21 mouse cellular contexts compared by ENCODE assay signal in the genomic region with DNA sequence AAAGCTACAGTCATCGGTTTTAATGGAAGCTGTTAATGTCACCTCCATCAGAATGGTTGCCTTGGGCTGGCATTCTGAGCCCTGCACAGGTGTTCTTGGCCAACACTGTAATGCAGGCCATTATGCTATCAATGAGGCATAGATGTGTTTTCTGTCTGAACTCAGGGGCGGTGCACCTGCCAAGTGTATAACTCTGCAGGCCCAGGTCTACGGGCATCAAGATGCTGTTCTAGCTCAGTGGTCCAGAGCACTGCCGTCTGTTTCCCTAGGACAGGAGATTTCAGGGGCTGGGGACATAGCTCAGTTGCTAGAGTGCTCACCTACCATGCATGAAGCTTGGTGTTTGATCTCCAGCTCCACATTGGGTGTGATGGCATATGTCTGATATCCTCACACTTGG.
DNase-seq lines count a peak whose midpoint lies in the region; ATAC-seq and TF ChIP-seq lines count a peak whose summit lies in the region.
"Had no signal": no experiment of that assay in that cellular context is flagged by ENCODE, and none has a peak within 500 bp of the region (broad histone marks: within the 10 kb centered on the region; RNA-seq: fewer than 3 reads in every experiment).

No protein-coding gene starts in this region.

- WGBS in kidney, embryonic 15.5 days, result 58% methylated on average over 4 of the region's 4 CpGs
- WGBS in spleen, adult 2 months, result 58% methylated on average over 4 of the region's 4 CpGs

- no peak overlapping the region for H3K4me3 ChIP-seq in kidney, embryonic 15.5 days (replicated peaks)
- H3K4me3 ChIP-seq in spleen, adult 2 months (ENCODE audit: extremely low read depth, insufficient read depth, insufficient read length), result no peak overlapping the region
- H3K4me3 ChIP-seq: embryonic facial prominence, embryonic 10.5 days; embryonic facial prominence, embryonic 12.5 days; forebrain, embryonic 13.5 days; forebrain, embryonic 15.5 days had no signal

- no peak for DNase-seq in kidney, adult 9 months
- no peak for DNase-seq in spleen, adult 2 months (ENCODE audit: low read depth in 1 of 2, low spot score in 2 of 2)
- no peak for DNase-seq in spleen, postnatal 36 days (ENCODE audit: low spot score in 2 of 2)
- peak; percentile 15 for DNase-seq in splenic B cell, adult 2 months (ENCODE audit: low read depth, low spot score)
- DNase-seq in layer of hippocampus, adult 8-10 months (ENCODE audit: low spot score in 2 of 2), result no peak
- DNase-seq: adrenal gland, adult 8-10 months; adrenal gland, postnatal 14 days; adrenal gland, postnatal 36 days; cerebellum, adult 11-12 months; cerebellum, adult 2 months; cerebellum, adult 9-10 months; cerebellum, postnatal 10 days; cerebellum, postnatal 25 days had no signal

- no peak overlapping the region for H3K4me2 ChIP-seq in kidney, embryonic 15.5 days
- H3K4me2 ChIP-seq: embryonic facial prominence, embryonic 12.5 days; forebrain, embryonic 13.5 days; forebrain, embryonic 15.5 days had no signal

- ATAC-seq in kidney, embryonic 15.5 days (replicated peaks; ENCODE audit: low FRiP score), result peak; percentile 53
- ATAC-seq: activated CD4-positive, CD25-positive, alpha-beta regulatory T cell, adult 4 months; forebrain, embryonic 13.5 days; forebrain, embryonic 15.5 days; Patski had no signal

- no peaks in the 10 kb centered on the region for H3K9me3 ChIP-seq in kidney, embryonic 15.5 days (replicated peaks)
- H3K9me3 ChIP-seq: embryonic facial prominence, embryonic 10.5 days; embryonic facial prominence, embryonic 12.5 days; forebrain, embryonic 13.5 days; forebrain, embryonic 15.5 days had no signal

- no peak for TF ChIP-seq POLR2A in spleen, adult 2 months (IDR thresholded peaks at IDR 0.05; ENCODE audit: low read depth, low read length)

- TF ChIP-seq CTCF in spleen, adult 2 months (IDR thresholded peaks at IDR 0.05; ENCODE audit: extremely low read depth, insufficient read depth, insufficient read length, insufficient replicate concordance), result no peak

- no peaks in the 10 kb centered on the region for H3K27me3 ChIP-seq in kidney, embryonic 15.5 days
- no peaks in the 10 kb centered on the region for H3K27me3 ChIP-seq in spleen, adult 2 months (ENCODE audit: control insufficient read depth, insufficient read depth, low read length)
- no peaks in the 10 kb centered on the region for H3K27me3 ChIP-seq in splenic B cell, adult 2 months (ENCODE audit: control insufficient read depth, insufficient read depth, low read length, poor library complexity, severe bottlenecking)
- H3K27me3 ChIP-seq: embryonic facial prominence, embryonic 12.5 days; forebrain, embryonic 13.5 days; forebrain, embryonic 15.5 days; Patski had no signal

- H3K27ac ChIP-seq in kidney, embryonic 15.5 days, result no peak overlapping the region
- peak overlapping the region; percentile 46 for H3K27ac ChIP-seq in spleen, adult 2 months (ENCODE audit: insufficient read depth, low read length)
- H3K27ac ChIP-seq: embryonic facial prominence, embryonic 10.5 days; embryonic facial prominence, embryonic 12.5 days; forebrain, embryonic 13.5 days; forebrain, embryonic 15.5 days had no signal

- peaks cover 30% of the 10 kb centered on the region for H3K4me1 ChIP-seq in kidney, embryonic 15.5 days
- peaks cover 29% of the 10 kb centered on the region; the same call in 1 of the 2 replicates for H3K4me1 ChIP-seq in spleen, adult 2 months (ENCODE audit: control insufficient read depth, insufficient read depth, insufficient read length)
- H3K4me1 ChIP-seq: forebrain, embryonic 13.5 days; forebrain, embryonic 15.5 days had no signal

- H3K9ac ChIP-seq in kidney, embryonic 15.5 days, result no peak overlapping the region
- H3K9ac ChIP-seq: embryonic facial prominence, embryonic 12.5 days; forebrain, embryonic 13.5 days; forebrain, embryonic 15.5 days had no signal

- H3K36me3 ChIP-seq in kidney, embryonic 15.5 days, result no peaks in the 10 kb centered on the region
- H3K36me3 ChIP-seq in spleen, adult 2 months (ENCODE audit: control insufficient read depth, insufficient read depth, low read length), result no peaks in the 10 kb centered on the region
- H3K36me3 ChIP-seq in splenic B cell, adult 2 months (ENCODE audit: control insufficient read depth, insufficient read depth, low read length, poor library complexity, severe bottlenecking), result no peaks in the 10 kb centered on the region
- H3K36me3 ChIP-seq: embryonic facial prominence, embryonic 10.5 days; embryonic facial prominence, embryonic 12.5 days; forebrain, embryonic 15.5 days; G1E had no signal
